Mouse (Mus musculus) adrenal gland, adult 8-10 months (tissue): ENCODE data around the gene Epb41l2. TPM values are rescaled to one million over a fixed set of nuclear protein-coding genes. Genes with fewer than 3 reads are reported as not detected.

Source experiments
- DNase-seq: peaks from one replicate; pipeline ENCODE4 v3.0.0; 2022
- total RNA-seq, 4 experiments: library from RNA; stranded (reverse); gene quantifications; 2 replicates each; pipeline ENCODE4 v1.2.4; 2022

The Epb41l2 gene
- total RNA-seq, 4 experiments from 2014 or later, result 50.5 to 93.1 (median 64.5) TPM

DNA sequence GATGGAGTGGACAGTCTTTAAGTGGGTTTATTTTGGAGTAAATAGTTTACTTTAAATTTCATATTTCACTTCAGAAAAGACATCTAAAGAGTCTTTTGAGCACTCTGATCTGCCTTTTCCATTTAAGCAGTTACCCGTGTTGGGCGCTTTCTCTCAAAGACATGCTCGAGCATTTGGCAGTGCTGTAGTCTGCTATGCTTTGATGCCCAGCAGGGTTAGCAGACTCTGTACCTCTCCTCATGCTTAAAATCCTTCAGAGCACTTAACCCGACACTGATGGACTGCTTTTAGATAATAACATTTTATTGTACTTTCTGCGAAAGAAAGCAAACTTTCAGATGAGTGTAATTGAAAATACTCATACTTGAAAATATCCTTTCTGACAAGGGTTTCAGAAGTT is 143.7 kb downstream of the Epb41l2 start:
- DNase-seq, result no peak

DNA sequence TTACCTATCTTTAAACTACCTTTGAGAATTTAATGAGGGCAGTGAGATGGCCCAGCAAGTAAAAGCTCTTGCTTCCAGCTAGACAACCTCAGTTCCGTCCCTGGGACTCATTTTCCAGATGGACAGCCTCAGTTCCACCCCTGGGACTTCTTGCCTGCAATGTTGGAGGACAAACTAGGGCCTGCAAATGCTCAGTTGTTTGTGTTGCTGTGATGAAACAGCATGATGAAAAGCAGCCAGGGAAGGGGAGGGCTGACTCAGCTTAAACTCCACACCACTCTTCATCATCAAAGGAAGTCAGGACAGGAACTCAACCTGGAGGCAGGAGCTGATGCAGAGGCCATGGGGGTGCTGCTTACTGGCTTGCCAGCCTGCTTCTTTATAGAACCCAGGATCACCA is 154.2 kb downstream of the Epb41l2 start:
- DNase-seq, result no peak

DNA sequence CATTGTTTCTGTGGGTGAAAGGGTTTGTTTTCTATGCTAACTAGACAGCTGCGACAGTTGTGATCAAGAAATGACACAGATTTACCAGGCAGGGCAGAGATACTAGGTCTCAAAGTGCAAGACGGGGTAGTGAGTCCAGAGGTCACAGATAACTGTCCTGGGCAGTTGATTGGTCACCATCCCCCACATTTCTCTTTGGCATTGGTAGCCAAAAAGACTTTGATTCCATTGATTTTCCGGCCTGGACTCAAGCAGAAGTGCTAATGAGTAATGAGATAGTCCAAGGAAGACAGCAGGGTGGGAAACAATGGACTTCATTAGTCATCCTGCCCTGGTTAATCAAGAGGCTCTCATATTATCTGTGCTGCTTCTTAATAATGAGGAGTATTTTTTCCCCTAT is 160.4 kb downstream of the Epb41l2 start:
- DNase-seq, result no peak

DNA sequence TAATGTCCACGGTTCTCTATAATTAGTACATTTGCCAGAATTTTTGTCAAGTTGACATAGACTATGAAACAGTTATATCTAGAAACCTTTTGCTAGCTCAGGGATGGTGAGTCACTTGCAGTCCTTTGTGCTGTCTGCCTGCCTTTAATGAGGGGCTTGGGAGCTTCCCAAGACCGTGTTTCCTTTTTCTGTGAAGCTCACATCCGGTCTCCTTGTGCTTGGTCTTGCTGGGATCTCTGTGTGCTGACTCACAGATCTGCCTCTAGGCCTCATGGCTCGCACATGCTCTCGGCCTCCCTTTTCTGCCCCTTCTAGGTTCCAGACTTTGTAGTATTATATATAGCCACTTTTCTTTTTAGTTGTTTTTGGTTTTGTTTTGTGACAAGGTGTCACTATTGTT is 160.8 kb downstream of the Epb41l2 start:
- no peak for DNase-seq

- no peak for DNase-seq
Observed at GRCm38 (mm10) chr10:25523727-25524126, 164.1 kb downstream of the Epb41l2 start.

- no peak for DNase-seq
Observed at GRCm38 (mm10) chr10:25526156-25526555, 166.6 kb downstream of the Epb41l2 start.

DNA sequence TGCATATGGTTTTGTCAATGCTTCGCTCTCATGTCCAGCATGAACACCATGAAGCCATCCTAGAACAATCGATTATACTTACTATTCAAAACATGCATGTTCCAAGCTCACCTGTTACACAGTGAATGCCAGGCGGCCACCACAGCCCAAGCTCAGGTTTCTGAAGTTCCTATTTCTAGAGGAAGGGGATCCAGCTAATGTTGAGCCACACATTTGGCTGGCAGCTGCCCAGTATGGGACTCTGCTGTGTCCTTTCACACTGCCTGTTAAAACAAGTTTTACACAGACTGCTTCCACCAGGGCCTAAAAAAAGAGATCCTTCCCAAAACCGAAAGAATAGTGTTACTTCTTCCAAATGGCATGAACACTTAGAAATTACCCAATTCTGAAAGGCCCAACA is 167.0 kb downstream of the Epb41l2 start:
- DNase-seq, result no peak

- DNase-seq, result no peak
Observed at GRCm38 (mm10) chr10:25527126-25527525, 167.5 kb downstream of the Epb41l2 start.

DNA sequence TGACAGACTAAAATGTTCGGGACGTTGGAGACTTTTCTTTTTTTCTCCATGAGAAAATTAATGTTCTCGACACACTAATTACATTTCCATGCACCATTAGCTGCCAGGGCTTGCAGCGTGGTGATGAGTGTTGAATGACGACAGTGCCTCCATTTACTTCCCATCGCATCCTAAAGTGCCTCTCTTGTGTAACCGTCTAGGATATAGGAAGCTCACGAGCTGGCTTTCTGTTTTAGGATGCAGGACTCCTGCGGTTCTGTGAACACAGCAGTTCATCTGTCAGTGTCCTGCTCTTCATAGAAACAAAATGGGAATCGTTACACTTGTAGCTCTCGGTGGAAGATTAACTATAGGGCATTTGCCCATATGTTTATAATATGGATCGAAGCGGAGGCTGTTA is 171.7 kb downstream of the Epb41l2 start:
- DNase-seq, result no peak

GRCm38 (mm10) chr10:25533105-25533504 is 173.5 kb downstream of the Epb41l2 start:
- DNase-seq, result no peak

DNA sequence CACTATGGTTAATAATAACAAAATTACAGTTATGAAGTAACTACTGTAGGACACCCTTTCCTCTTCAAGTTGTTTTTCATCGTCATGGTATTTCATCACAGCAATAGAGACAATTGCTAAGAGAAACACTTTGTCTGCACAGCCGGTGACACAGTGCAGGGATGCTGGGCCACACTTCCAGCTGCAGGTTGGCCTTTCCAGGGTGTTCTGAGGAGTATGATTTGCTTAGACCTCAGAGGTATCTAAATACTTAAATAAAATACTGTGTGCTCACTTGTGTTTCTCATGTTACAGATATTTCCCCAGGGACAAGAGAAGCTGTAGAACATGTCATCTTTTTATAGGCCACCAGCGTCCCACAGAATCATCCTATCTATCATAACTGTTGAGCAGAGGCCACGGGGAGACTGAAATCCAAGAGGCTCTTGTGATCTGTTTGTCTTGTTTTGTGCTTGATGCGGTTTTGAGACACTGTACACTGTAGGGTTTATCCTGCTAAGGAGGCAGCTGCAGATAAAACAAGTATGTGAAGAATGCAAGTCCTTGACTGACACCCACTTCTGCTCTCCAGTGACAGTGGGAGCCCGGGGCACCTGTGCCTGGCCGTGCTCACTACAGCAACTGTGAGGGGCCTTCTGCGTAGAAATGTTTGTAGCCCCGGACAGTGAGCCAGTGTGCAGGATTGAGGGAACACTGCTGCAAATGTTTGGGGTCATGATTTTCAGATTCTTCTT is 174.1 kb downstream of the Epb41l2 start:
- DNase-seq, result no peak

- DNase-seq, result no peak
Observed at GRCm38 (mm10) chr10:25534467-25534866, 174.9 kb downstream of the Epb41l2 start.

- DNase-seq, result no peak
Observed at GRCm38 (mm10) chr10:25535891-25536331, 176.3 kb downstream of the Epb41l2 start, which contains the start of gene Smlr1. Gene Smlr1 (minus strand): TSS chr10:25536267.

- no peak for DNase-seq
Observed at GRCm38 (mm10) chr10:25536621-25537020, 177.0 kb downstream of the Epb41l2 start.

GRCm38 (mm10) chr10:25538738-25539137 is 179.1 kb downstream of the Epb41l2 start:
- no peak for DNase-seq

DNA sequence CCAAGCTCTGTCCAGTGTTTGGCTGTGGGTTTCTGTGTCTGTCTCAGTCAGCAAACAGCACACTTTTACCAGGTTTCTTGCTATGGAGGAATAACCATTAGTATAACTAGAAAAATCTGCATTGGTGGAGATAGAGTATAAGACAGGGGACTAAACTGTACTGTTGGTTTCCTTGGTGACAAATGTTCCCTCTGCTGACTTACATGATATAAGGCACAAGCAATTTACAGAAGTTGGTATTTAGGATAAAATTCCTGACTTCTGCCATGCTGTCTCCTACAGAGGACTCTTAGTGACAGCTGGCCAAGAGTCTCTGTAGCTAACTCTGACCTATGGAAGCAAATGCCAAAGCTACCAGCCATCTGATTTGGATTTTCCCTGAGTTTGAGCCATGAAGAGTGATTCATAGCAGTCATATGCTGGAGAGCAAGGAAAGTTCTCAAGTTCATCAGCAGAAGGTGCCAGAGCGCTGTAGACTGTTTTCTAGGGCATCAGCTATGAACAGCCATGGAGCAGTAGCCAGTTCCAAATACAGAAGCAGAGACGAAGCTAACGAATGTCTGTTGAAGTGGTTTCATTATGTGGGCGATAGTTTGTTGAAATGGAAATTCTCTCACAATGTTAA is 179.7 kb downstream of the Epb41l2 start:
- DNase-seq, result no peak

- DNase-seq, result no peak
Observed at GRCm38 (mm10) chr10:25539771-25540168, 180.2 kb downstream of the Epb41l2 start.

DNA sequence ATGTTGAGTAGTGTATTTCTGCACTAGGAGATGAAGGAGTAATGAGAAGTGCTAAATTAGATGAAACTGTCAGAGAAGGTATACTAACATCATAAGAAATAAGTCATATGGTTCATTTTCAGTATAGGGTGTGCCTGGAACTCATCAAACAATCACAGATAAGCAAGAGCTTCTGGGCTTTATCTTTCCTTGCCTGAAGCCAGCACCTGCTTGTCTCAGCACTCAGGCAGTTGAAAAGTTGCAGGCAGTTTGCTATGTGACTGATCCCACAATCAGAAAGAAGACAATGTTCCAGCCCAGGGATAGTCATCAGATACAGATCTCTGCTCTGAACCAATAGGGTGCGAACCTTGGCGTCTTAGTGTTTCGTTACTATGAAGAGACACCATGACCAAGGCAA is 181.5 kb downstream of the Epb41l2 start:
- DNase-seq, result no peak

GRCm38 (mm10) chr10:25552936-25553335 is 193.3 kb downstream of the Epb41l2 start:
- no peak for DNase-seq

DNA sequence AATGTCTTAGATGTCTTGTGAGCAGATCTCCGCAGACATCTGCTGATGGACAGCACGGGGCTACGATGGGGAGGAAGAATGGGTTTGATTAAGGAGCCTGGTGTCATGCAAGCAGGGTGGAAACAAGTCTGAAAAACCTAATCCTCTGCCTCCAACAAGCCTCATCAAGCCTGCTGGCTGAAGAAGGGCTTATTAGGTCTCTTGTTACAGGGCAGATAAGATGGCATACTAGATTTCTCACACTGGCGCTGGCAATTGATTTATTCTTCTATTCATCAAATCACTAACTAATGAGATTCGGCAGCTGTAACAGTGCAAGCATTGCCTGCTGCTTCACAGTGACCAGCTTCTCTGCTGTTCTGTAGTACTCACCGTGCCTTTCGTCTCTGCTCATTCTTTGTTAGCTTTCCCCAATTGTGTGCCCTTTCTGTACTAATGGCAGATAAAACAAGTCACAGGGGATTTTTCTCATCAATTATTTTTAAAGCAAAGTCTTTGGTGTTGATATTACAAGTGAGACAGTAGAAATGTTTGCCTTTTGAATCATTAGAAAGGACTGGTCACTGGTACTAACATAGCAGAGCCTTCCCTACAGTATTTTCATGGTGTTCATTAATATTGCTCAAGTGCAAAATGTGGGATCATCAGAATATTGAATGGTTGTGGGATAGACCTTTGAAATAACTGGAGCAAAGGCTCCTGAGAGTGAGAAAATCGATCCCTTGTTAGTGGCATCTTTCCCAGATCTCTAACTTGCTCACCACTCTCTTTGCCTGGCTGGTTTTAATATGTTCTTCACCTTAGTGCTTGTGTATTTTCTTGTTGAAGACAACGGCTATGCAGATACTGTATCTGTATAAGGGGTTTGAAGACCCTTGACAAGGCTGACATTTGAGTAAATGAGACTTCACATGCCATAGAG is 212.0 kb downstream of the Epb41l2 start:
- DNase-seq, result no peak
